Mouse (Mus musculus) heart, adult 2 months (tissue): ENCODE results near the gene Insr.

Experiments used
- CTCF ChIP-seq: fragments of 200-600 bp; IDR thresholded peaks from 2 replicates; pipeline ENCODE4 v1.8.1; 2022; ENCODE audit warnings: antibody characterized with exemption, mild to moderate bottlenecking, moderate library complexity
- EP300 ChIP-seq: fragments of 200-500 bp; IDR thresholded peaks from 2 replicates; pipeline ENCODE4 v1.6.1; 2011; ENCODE audit warnings: low read depth, low read length, control low read depth; ENCODE audit not compliant: insufficient read depth

DNA sequence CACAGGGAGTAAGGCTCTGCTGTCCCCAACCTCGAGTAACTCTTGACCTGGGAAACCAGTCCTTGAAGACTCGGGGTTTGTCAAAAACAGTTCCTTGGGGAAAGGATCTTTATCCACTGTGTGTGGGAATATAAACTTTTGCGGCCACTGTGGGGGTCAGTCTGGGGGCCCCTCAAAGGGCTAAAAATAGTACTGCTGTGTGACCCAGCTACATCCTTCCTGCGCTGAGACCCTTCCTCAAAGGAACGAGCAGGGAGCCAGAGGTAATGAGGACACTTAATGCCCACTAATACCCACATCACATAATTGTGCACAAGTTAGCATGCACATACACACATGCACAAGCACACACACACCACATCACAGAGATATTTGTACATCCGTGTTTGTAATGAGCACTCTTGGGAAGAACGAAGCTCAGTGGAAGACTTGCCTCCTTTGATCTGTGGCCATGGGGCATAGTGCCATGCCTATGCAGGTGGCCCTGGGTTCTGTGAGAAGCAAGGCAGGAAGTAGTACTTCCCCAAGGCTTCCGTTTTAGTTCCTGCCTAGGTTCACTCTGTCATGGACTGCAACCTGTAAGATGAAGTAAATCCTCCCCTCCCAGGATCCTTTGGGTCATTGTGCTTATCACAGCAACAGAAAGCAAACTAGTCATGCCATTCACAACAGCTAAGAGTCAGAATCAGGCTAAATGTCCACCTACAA, 48.3 kb upstream of the Insr start:
- no peak for TF ChIP-seq CTCF
- no peak for TF ChIP-seq EP300
